Mouse (Mus musculus) CH12F3 (cell line): ENCODE measurements around the gene Iglon5.

Source experiments
- in situ Hi-C: fragments of 300-500 bp; cut with MboI; formaldehyde crosslinking; loops from 2 replicates; pipeline ENCODE4 v1.14.3; 2020; ENCODE audit warnings: low sequenced_read_pairs

The Iglon5 gene

GRCm38 (mm10) chr7:43429500-43429899 is 60.4 kb downstream of the Iglon5 start:
- in situ Hi-C loops: no loop called here

DNA sequence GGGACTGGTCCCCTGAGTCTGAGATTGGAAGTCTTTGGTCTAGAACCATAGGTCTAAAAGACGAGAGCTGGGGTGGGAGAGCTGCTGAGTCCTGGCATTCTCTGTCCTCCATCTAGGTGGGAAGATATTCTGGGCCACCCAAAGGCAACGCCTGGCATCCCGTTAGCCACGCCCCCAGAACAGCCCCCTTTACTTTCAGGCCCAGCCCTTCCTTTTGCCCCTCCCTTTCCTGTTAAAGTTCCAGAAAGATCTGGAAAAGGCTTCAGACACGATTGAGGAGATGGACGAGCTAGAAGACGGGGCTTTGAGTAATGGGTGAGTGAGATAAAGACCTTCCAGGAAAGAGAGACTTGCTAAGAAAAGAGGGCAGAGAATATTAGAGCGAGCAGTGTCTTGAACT is 62.5 kb downstream of the Iglon5 start, which contains the start of gene Lim2:
Lim2 (plus strand) TSS at position 265 of the 400 bp plus-strand sequence.
- in situ Hi-C loops: no loop called here

DNA sequence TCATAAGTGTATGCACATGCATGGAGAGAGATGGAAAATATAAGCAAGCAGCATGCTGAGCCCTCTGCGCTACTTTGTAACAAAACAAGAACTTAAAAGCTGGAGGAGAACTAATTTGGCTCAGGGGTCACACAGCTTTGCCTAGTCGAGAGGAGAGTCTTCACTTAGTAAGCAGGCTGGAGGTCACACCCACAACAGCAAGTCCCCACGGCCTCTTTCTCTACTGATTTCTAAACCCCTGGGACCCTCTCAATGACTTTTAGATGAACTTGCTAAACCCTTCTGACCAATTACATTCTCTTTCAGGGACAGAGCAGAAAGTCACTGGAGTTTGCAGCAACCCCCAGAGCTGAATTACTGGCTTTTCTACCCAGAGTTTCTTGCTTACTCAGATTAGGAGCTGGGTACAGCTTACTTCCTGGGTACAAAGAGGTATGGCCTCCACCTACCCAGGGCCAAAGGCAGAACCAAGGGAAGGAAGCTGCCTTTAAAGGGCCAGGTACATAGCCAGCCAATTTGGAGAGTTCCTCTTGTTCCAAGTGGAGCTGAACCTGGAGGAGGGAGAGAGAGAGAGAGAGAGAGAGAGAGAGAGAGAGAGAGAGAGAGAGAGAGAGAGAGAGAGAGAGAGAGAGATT is 65.8 kb downstream of the Iglon5 start:
- in situ Hi-C loops: no loop called here

DNA sequence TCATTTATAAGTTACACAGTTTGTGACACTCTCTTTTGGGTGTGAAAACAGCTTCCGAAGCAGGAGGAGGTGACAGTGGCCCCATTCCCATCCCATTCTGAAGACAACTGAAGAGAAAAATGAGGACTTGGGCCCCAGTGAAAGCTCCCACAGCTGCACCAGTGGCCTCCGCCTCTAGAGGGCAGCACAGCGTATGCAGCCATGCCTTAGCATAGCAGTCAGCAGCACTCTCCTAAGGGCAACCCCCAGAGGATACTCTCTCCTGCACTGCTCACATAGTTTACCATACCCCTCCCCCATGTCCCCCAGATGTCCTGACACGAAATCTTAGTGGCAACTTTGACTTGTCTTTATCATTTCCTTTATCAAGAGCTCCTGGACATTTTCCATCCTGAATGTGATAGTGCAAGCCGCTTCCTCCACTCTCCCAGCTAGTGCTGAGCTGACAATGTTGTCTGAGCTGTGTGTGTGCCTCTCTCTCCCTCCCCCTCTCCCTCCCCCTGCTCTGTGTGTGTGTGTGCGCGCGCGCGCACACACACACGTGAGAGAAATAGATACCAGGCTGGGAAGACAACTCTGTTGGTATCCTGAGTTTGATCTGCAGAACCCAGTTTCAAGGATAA is 66.8 kb downstream of the Iglon5 start:
- in situ Hi-C loops: no loop called here
